Mouse (Mus musculus) heart, embryonic 13.5 days (tissue): ENCODE data around the gene Astn2. TPM values are rescaled to one million over a fixed set of nuclear protein-coding genes. Genes with fewer than 3 reads are reported as not detected.

ENCODE experiments used
- ATAC-seq: fragments of 200-750 bp; cut with Nextera tagmentation; 2 replicates; pipeline ENCODE4 v1.8.0; 2017; ENCODE audit warnings: moderate TSS enrichment; ENCODE audit not compliant: insufficient number of reproducible peaks, low FRiP score, low TSS enrichment; ENCODE audit errors: extremely low read depth
- H3K27ac ChIP-seq: fragments of 300-500 bp; sonication (generic); replicated peaks from 2 replicates; pipeline ENCODE4 v1.5.1; 2015; ENCODE audit warnings: moderate library complexity, mild to moderate bottlenecking, inconsistent platforms
- H3K27me3 ChIP-seq: fragments of 300-500 bp; sonication (generic); replicated peaks from 2 replicates; pipeline ENCODE4 v1.6.1; 2015; ENCODE audit warnings: mild to moderate bottlenecking, inconsistent platforms
- H3K36me3 ChIP-seq: fragments of 300-500 bp; sonication (generic); 2 replicates; pipeline ENCODE4 v1.6.1; 2015; ENCODE audit warnings: mild to moderate bottlenecking, inconsistent platforms
- H3K4me1 ChIP-seq: fragments of 300-500 bp; sonication (generic); 2 replicates; pipeline ENCODE4 v1.6.1; 2015; ENCODE audit warnings: inconsistent platforms
- H3K4me2 ChIP-seq: fragments of 300-500 bp; sonication (generic); 2 replicates; pipeline ENCODE4 v1.6.1; 2015; ENCODE audit warnings: inconsistent platforms, mild to moderate bottlenecking, moderate library complexity
- H3K4me3 ChIP-seq: fragments of 300-500 bp; sonication (generic); 2 replicates; pipeline ENCODE4 v1.5.1; 2015; ENCODE audit warnings: moderate library complexity, mild to moderate bottlenecking, inconsistent platforms
- H3K9ac ChIP-seq: fragments of 300-500 bp; sonication (generic); 2 replicates; pipeline ENCODE4 v1.6.1; 2015; ENCODE audit warnings: inconsistent platforms, mild to moderate bottlenecking, moderate library complexity
- H3K9me3 ChIP-seq: fragments of 300-500 bp; sonication (generic); 2 replicates; pipeline ENCODE4 v1.6.1; 2016; ENCODE audit warnings: inconsistent platforms
- WGBS: fragments of 180-500 bp; shearing (Covaris S2); methylation state at CpG from one replicate; pipeline ENCODE4 v1.1.7; 2015; ENCODE audit warnings: mixed read lengths; 5-methylcytosine and 5-hydroxymethylcytosine counted together
- polyA plus RNA-seq: library from polyadenylated mRNA; unstranded; fragments of >200 nt; fragmentation: Nextera tagmentation; extraction: Ambion mirVana; gene quantifications from 2 replicates; pipeline ENCODE4 v1.2.1, GENCODE M21; 2015

Astn2 gene
- polyA plus RNA-seq, 1 experiment from 2014 or later, result 0.24 TPM

GRCm38 (mm10) chr4:65896092-65897027 is 508.1 kb downstream of the Astn2 start:
- Histone ChIP-seq H3K9me3 (no peaks in the 10 kb centered on the region), H3K27me3 (no peaks in the 10 kb centered on the region), H3K36me3 (no peaks in the 10 kb centered on the region), H3K4me2 (no peak overlapping the region), H3K4me3 (no peak overlapping the region), H3K27ac (no peak overlapping the region), H3K4me1 (no peaks in the 10 kb centered on the region), H3K9ac (no peak overlapping the region)
- 65% methylated on average over 5 of the region's 5 CpGs for WGBS
- no peak for ATAC-seq

DNA sequence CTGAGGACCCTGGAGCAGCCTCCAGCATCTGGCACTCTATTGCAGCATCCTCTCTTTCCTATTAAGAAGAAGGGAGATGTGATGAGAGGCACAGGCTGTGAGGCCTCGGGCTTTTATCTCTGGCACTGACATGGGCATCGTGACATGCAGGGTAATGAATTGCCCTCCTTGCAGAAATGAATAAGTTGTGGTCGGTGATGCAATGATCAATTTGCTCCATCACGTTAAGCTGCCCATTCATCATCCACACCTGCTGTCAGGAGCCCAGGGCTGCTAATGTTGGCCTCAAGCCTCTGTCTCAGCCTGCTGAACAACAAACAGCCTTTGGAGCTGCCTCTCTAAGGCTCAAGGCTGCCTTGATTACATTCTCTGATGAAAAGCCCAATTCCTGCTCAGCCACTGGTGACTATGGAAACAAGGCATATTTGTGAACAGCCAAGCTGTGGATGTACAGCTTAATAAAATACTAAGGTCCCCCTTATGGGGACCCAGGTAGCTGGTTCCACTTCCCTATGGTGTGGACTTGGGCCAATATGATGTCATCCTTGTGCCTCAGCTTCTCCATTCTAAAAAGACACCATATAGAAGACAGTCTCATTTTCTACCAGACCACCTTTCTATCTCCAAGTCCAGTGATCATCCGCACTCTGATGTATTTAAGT is 515.9 kb downstream of the Astn2 start:
- Histone ChIP-seq H3K36me3 (no peaks in the 10 kb centered on the region), H3K4me1 (no peaks in the 10 kb centered on the region), H3K9ac (no peak overlapping the region), H3K4me3 (no peak overlapping the region), H3K4me2 (no peak overlapping the region), H3K27me3 (no peaks in the 10 kb centered on the region), H3K27ac (no peak overlapping the region), H3K9me3 (no peaks in the 10 kb centered on the region)
- ATAC-seq, result no peak
- WGBS, result 55% methylated on average over 5 of the region's 5 CpGs

- H3K36me3 ChIP-seq, result no peaks in the 10 kb centered on the region
- H3K4me1 ChIP-seq, result no peaks in the 10 kb centered on the region
- no peaks in the 10 kb centered on the region for H3K27me3 ChIP-seq
- no peak overlapping the region for H3K27ac ChIP-seq
- H3K9ac ChIP-seq, result no peak overlapping the region
- no peak overlapping the region for H3K4me3 ChIP-seq
- H3K9me3 ChIP-seq, result no peaks in the 10 kb centered on the region
- 29% methylated on average over 1 of the region's 1 CpGs for WGBS
- ATAC-seq, result no peak
- no peak overlapping the region for H3K4me2 ChIP-seq
Observed at GRCm38 (mm10) chr4:65886862-65887261, 517.5 kb downstream of the Astn2 start.

DNA sequence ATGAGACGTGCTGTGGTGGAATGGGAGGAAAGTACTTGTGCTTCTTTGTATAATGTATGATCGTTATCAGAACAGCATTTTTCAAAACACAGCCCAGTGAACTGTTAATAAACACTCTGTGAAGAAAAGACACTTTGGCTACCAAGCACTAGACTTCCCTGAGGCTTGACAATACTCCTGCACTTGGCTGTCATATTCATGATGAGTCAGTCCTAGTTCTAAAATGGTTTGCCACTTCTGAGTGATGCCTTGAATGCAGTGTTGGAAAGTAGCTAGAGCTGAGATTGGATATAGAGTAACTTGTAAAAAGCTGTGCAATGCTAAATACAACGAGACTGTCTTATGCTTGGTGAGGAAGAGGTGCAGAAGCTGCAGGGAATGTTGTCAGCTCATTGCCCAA is 518.5 kb downstream of the Astn2 start:
- Histone ChIP-seq H3K27me3 (no peaks in the 10 kb centered on the region), H3K4me2 (no peak overlapping the region), H3K9me3 (no peaks in the 10 kb centered on the region), H3K4me1 (no peaks in the 10 kb centered on the region), H3K9ac (no peak overlapping the region), H3K4me3 (no peak overlapping the region), H3K27ac (no peak overlapping the region), H3K36me3 (no peaks in the 10 kb centered on the region)
- 63% methylated on average over 3 of the region's 3 CpGs for WGBS
- ATAC-seq, result no peak

DNA sequence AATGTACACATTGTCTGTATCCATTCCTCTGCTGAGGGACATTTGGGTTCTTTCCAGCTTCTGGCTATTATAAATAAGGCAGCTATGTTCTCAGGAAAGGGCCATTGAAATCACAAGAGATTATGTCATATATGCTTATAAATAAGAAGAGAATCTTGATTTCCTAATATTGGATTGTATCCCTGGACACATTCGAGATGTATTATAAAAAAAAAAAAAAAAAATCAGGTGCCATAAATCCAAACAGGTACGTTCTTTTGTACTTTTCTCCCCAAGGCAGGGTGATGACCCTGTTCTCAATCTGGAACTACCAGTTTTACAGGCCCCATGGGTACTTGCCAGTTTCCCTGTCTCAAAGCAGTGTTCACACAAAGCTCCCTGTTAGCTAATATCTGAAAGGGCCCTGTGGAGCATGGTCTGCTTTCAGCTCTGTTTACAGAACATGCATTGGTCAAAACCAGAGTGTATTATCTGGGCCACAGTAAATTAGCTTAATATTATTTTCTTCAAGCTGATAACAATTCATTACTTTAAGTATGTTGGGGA is 530.1 kb downstream of the Astn2 start:
- no peaks in the 10 kb centered on the region for H3K4me1 ChIP-seq
- 64% methylated on average over 2 of the region's 2 CpGs for WGBS
- H3K9me3 ChIP-seq, result no peaks in the 10 kb centered on the region
- no peak overlapping the region for H3K27ac ChIP-seq
- no peak for ATAC-seq
- no peaks in the 10 kb centered on the region for H3K27me3 ChIP-seq
- no peaks in the 10 kb centered on the region for H3K36me3 ChIP-seq
- no peak overlapping the region for H3K4me3 ChIP-seq
- no peak overlapping the region for H3K4me2 ChIP-seq
- no peak overlapping the region for H3K9ac ChIP-seq

DNA sequence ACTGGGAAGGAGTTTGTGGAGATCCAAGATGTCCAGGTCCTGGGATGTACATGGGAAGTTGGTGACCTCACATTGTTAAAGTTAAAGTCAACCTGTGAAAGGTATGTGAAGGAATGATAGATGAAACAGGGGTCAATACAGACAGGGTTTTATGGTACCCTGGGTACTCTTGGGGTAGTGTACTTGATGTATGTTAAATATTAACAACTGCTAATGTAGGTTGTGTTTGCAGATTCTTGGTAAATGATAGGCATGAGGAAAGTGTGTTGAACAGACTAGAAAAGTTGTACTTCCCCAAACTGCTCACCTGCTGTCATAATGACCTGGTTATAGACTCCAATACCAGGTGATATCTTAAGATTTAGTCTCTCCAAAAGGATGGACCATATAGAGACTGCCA is 539.9 kb downstream of the Astn2 start:
- Histone ChIP-seq H3K27ac (no peak overlapping the region), H3K4me2 (no peak overlapping the region), H3K9me3 (no peaks in the 10 kb centered on the region), H3K36me3 (no peaks in the 10 kb centered on the region), H3K27me3 (no peaks in the 10 kb centered on the region), H3K4me1 (no peaks in the 10 kb centered on the region), H3K4me3 (no peak overlapping the region), H3K9ac (no peak overlapping the region)
- ATAC-seq, result no peak

DNA sequence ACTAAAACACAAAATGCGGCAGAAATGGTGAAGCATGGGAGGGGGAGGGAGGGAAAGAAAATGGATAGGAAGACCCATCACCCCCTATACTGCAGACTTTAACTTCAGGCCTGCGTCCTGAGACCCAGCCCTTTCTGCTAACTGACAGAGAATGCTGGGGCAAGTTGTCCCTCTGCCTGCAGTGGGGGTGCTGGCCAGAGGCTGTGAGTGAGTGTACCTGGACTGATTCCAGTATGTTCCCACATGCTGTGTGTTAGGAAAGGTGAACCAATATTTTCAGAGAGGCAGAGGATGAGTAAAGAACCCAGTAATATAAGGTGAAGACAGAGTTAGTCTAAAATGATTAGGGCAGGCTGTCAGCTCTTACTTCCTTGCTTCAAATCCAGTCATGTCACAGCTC is 561.2 kb downstream of the Astn2 start:
- H3K27ac ChIP-seq, result no peak overlapping the region
- no peaks in the 10 kb centered on the region for H3K9me3 ChIP-seq
- no peak overlapping the region for H3K4me2 ChIP-seq
- no peaks in the 10 kb centered on the region for H3K4me1 ChIP-seq
- H3K36me3 ChIP-seq, result no peaks in the 10 kb centered on the region
- no peak overlapping the region for H3K9ac ChIP-seq
- 62% methylated on average over 2 of the region's 2 CpGs for WGBS
- H3K27me3 ChIP-seq, result no peaks in the 10 kb centered on the region
- no peak for ATAC-seq
- no peak overlapping the region for H3K4me3 ChIP-seq

DNA sequence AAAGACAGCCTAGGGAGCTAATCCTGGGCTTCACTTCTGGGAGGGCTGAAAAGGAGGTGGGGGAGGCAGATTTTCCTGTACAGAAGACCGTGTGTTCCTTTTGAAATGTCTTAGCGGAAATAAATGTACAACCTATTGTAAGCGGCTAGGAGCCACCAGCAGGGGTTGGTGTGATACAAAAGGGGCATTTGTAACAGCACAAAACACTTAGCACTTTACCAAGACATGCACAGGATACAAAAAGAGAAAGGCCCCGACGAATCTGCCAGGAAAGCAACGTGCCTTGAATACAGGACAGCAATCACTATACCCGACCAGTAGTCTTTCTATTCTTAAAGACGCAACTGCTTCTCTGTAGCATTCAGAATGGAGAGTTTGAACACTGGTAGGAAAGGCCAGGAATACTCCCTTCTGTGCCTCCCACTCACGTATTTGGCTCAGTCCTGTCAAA is 564.8 kb downstream of the Astn2 start:
- no peak overlapping the region for H3K9ac ChIP-seq
- H3K36me3 ChIP-seq, result no peaks in the 10 kb centered on the region
- H3K4me2 ChIP-seq, result no peak overlapping the region
- H3K27ac ChIP-seq, result no peak overlapping the region
- WGBS, result 68% methylated on average over 9 of the region's 9 CpGs
- H3K9me3 ChIP-seq, result no peaks in the 10 kb centered on the region
- H3K4me1 ChIP-seq, result no peaks in the 10 kb centered on the region
- no peak for ATAC-seq
- no peak overlapping the region for H3K4me3 ChIP-seq
- H3K27me3 ChIP-seq, result no peaks in the 10 kb centered on the region

DNA sequence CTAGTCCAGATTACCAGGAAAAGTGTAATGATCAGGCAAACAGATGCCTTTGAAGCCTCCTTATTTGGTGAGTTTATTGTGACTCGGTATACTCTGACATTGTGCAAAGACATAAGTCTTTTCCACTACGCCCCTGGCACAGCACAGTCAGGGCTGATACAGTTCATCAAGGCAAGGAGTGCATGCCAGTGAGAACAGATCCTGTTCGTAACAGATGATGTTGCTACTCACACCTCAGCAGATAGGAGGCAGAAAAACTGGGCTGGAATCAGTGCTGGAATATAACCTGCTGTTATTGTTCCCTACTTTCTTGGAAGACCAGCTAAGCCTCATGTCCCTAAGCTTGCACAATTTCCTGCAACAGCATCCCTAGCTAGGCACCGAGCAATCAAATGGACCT is 565.6 kb downstream of the Astn2 start:
- no peaks in the 10 kb centered on the region for H3K4me1 ChIP-seq
- no peaks in the 10 kb centered on the region for H3K36me3 ChIP-seq
- no peaks in the 10 kb centered on the region for H3K9me3 ChIP-seq
- 77% methylated on average over 4 of the region's 4 CpGs for WGBS
- no peak overlapping the region for H3K4me3 ChIP-seq
- H3K4me2 ChIP-seq, result no peak overlapping the region
- H3K27me3 ChIP-seq, result no peaks in the 10 kb centered on the region
- H3K27ac ChIP-seq, result no peak overlapping the region
- H3K9ac ChIP-seq, result no peak overlapping the region
- ATAC-seq, result no peak

DNA sequence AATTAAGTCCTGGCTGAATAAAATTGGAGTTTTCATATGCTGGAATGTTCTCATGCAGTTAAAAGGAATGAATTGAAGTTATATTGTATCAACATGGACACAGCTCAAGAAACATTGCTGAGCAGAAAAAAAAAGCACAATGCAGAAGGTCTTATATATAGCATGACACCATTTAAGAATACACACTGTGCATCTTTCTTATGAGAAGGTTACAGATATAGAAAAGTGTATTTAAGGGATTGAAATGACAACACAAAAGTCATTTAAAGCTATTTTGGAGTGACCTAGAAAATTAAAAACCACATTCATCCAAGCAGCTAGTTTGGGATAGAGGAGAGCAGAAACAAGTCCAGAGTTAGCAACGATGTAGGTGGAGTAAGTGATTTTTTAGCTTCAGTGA is 571.4 kb downstream of the Astn2 start:
- no peak overlapping the region for H3K4me3 ChIP-seq
- 91% methylated on average over 1 of the region's 1 CpGs for WGBS
- no peak for ATAC-seq

GRCm38 (mm10) chr4:65831872-65832271 is 572.5 kb downstream of the Astn2 start:
- 69% methylated on average over 3 of the region's 3 CpGs for WGBS
- H3K27me3 ChIP-seq, result no peaks in the 10 kb centered on the region
- no peak overlapping the region for H3K4me2 ChIP-seq
- H3K36me3 ChIP-seq, result no peaks in the 10 kb centered on the region
- H3K27ac ChIP-seq, result no peak overlapping the region
- ATAC-seq, result no peak
- no peak overlapping the region for H3K4me3 ChIP-seq
- H3K4me1 ChIP-seq, result no peaks in the 10 kb centered on the region
- H3K9ac ChIP-seq, result no peak overlapping the region
- no peaks in the 10 kb centered on the region for H3K9me3 ChIP-seq

More for the DNA sequence above, 571.4 kb downstream of the Astn2 start:
- no peaks in the 10 kb centered on the region for H3K36me3 ChIP-seq
- H3K27me3 ChIP-seq, result no peaks in the 10 kb centered on the region
- no peak overlapping the region for H3K9ac ChIP-seq
- no peaks in the 10 kb centered on the region for H3K9me3 ChIP-seq
- H3K4me2 ChIP-seq, result no peak overlapping the region
- H3K27ac ChIP-seq, result no peak overlapping the region
- no peaks in the 10 kb centered on the region for H3K4me1 ChIP-seq
